Mouse (Mus musculus) embryonic fibroblast, embryonic 13.5 days (primary cell): Measurements from ENCODE around the gene Smoc1.

Experiments
- CTCF ChIP-seq: IDR thresholded peaks from 2 replicates; pipeline ENCODE4 v1.5.1; 2011; ENCODE audit warnings: mild to moderate bottlenecking, control low read depth, low read length, moderate library complexity, borderline replicate concordance; ENCODE audit not compliant: insufficient read depth
- POLR2A ChIP-seq: IDR thresholded peaks from 2 replicates; pipeline ENCODE4 v1.6.1; 2011; ENCODE audit warnings: low read depth, mild to moderate bottlenecking, control low read depth, low read length, moderate library complexity

- no peak for TF ChIP-seq CTCF
- TF ChIP-seq POLR2A = no peak
Measured at GRCm38 (mm10) chr12:81188423-81188822, 161.8 kb downstream of the Smoc1 start.
